Mouse (Mus musculus) neural tube, embryonic 12.5 days (tissue): Measurements from ENCODE around the gene Ccl6. TPM values are rescaled to one million over a fixed set of nuclear protein-coding genes. Genes with fewer than 3 reads are reported as not detected.

Source experiments
- ATAC-seq: fragments of 200-750 bp; cut with Nextera tagmentation; 2 replicates; pipeline ENCODE4 v1.8.0; 2017; ENCODE audit warnings: low read depth, mild to moderate bottlenecking, moderate TSS enrichment, moderate library complexity; ENCODE audit not compliant: low FRiP score
- H3K27ac ChIP-seq: fragments of 300-500 bp; sonication (generic); 2 replicates; pipeline ENCODE4 v1.5.1; 2016
- H3K27me3 ChIP-seq: fragments of 300-500 bp; sonication (generic); replicated peaks from 2 replicates; pipeline ENCODE4 v1.6.1; 2016; ENCODE audit warnings: mild to moderate bottlenecking
- H3K36me3 ChIP-seq: fragments of 300-500 bp; sonication (generic); 2 replicates; pipeline ENCODE4 v1.6.1; 2016; ENCODE audit warnings: mild to moderate bottlenecking
- H3K4me1 ChIP-seq: fragments of 300-500 bp; sonication (generic); 2 replicates; pipeline ENCODE4 v1.6.1; 2016
- H3K4me2 ChIP-seq: fragments of 300-500 bp; sonication (generic); replicated peaks from 2 replicates; pipeline ENCODE4 v1.6.1; 2016; ENCODE audit warnings: mild to moderate bottlenecking
- H3K4me3 ChIP-seq: fragments of 300-500 bp; sonication (generic); 2 replicates; pipeline ENCODE4 v1.5.1; 2016
- H3K9ac ChIP-seq: fragments of 300-500 bp; sonication (generic); 2 replicates; pipeline ENCODE4 v1.6.1; 2016; ENCODE audit warnings: mild to moderate bottlenecking
- H3K9me3 ChIP-seq: fragments of 300-500 bp; sonication (generic); 2 replicates; pipeline ENCODE4 v1.6.1; 2016; ENCODE audit warnings: mild to moderate bottlenecking
- WGBS: fragments of 180-500 bp; shearing (Covaris S2); methylation state at CpG from one replicate; pipeline ENCODE4 v1.1.7; 2016; 5-methylcytosine and 5-hydroxymethylcytosine counted together
- polyA plus RNA-seq: library from polyadenylated mRNA; unstranded; fragments of >200 nt; fragmentation: Nextera tagmentation; extraction: Ambion mirVana; gene quantifications from 2 replicates; pipeline ENCODE4 v1.2.1, GENCODE M21; 2016

Ccl6 gene
- polyA plus RNA-seq, 1 experiment from 2014 or later = 2.0 TPM

GRCm38 (mm10) chr11:83593453-83593852 lies 566 bp upstream of the Ccl6 start:
- WGBS = 93% methylated on average over 5 of the region's 5 CpGs
- Histone ChIP-seq H3K4me3 (no peak overlapping the region), H3K9ac (no peak overlapping the region), H3K27me3 (no peaks in the 10 kb centered on the region), H3K4me2 (no peak overlapping the region), H3K4me1 (no peaks in the 10 kb centered on the region), H3K9me3 (no peaks in the 10 kb centered on the region), H3K27ac (no peak overlapping the region), H3K36me3 (no peaks in the 10 kb centered on the region)
- ATAC-seq = no peak

DNA sequence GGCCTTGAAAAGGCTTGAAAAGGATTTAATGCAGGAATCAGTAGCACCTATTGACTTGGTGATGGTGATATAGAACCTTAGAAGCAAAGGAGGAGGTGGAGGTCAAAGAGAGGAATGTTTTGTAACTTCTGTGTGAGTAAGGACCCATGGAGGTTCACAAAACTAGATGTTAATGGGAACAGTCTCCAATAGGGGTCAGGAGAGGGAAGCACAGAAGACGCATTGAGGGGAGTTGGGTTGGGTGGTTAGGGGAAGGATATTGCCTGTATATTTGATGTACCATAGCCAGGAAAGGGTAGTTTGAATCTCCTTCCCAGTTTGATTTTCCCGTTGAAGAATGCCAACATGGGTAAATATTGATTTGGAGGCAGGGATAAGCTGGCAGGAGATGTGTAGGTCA lies 8.7 kb downstream of the Ccl6 start:
- Histone ChIP-seq H3K27ac (no peak overlapping the region), H3K9me3 (no peaks in the 10 kb centered on the region), H3K9ac (no peak overlapping the region), H3K4me1 (no peaks in the 10 kb centered on the region), H3K27me3 (no peaks in the 10 kb centered on the region), H3K4me2 (no peak overlapping the region), H3K4me3 (no peak overlapping the region), H3K36me3 (no peaks in the 10 kb centered on the region)
- ATAC-seq = no peak
- 69% methylated on average over 2 of the region's 2 CpGs for WGBS

DNA sequence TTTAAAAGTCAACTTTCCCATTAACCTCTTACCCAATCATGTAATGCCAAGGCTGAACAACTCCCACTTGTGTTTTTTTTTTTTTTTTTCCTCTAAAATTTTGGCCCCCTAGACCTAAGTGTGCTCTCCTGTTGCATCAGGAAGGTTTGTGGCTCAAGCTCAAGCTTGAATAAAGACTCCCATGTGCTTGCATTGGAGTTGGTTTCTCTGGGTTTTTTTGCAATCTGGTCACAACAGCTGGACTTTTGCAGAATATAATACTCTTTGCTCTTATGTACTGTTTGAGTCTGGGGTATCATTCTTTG lies 9.5 kb downstream of the Ccl6 start:
- Histone ChIP-seq H3K9ac (no peak overlapping the region), H3K4me2 (no peak overlapping the region), H3K36me3 (no peaks in the 10 kb centered on the region), H3K27ac (no peak overlapping the region), H3K9me3 (no peaks in the 10 kb centered on the region), H3K27me3 (no peaks in the 10 kb centered on the region), H3K4me1 (no peaks in the 10 kb centered on the region), H3K4me3 (no peak overlapping the region)
- ATAC-seq = no peak

DNA sequence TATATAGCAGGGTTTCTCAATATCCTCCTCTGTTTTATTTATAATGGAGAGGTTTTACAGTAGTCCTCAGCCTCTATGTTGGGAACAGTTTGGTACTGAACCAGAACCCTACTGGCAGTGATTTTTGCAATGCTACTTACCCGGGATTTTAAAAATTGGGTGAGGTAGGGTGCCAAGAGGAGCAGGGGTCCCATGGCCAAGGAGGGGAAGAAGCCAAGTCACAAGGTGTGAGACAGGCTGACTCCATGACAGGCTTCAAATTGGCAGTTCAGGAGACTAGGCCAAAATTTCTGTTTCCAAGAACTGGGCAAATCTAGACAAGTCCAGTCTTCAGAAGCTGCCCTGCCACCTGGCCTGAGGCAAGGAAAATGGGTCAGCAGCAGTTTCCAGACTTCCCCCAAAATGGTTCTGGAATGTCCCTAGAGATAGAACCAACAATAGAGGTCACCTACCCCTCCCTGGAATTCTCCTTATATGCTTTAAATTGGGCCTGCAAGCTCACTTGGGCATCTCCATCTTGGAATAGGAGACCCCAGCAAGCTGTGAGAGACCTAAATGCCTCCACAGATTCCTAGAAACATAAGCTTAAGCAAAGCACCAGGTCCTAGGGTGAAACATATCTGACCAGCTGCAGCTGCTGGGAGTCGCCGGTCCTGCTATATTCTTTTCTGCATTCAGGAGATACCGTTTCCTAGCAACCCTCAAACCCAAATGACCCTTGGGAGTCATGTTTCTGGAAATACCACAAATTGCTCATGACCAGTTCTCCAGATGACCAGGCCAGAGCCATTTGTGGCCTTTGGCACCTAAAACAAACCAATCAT lies 10.0 kb downstream of the Ccl6 start:
- no peak overlapping the region for H3K9ac ChIP-seq
- no peak overlapping the region for H3K27ac ChIP-seq
- H3K9me3 ChIP-seq = no peaks in the 10 kb centered on the region
- no peaks in the 10 kb centered on the region for H3K27me3 ChIP-seq
- no peak overlapping the region for H3K4me2 ChIP-seq
- no peak for ATAC-seq
- no peaks in the 10 kb centered on the region for H3K36me3 ChIP-seq
- no peaks in the 10 kb centered on the region for H3K4me1 ChIP-seq
- no peak overlapping the region for H3K4me3 ChIP-seq
- 68% methylated on average over 4 of the region's 4 CpGs for WGBS

- H3K27me3 ChIP-seq = no peaks in the 10 kb centered on the region
- H3K4me2 ChIP-seq = no peak overlapping the region
- 82% methylated on average over 4 of the region's 4 CpGs for WGBS
- no peaks in the 10 kb centered on the region for H3K9me3 ChIP-seq
- H3K27ac ChIP-seq = no peak overlapping the region
- H3K36me3 ChIP-seq = no peaks in the 10 kb centered on the region
- no peak overlapping the region for H3K4me3 ChIP-seq
- H3K9ac ChIP-seq = no peak overlapping the region
- no peak for ATAC-seq
- H3K4me1 ChIP-seq = no peaks in the 10 kb centered on the region
Observed at GRCm38 (mm10) chr11:83581626-83582610, 11.0 kb downstream of the Ccl6 start.

- Histone ChIP-seq H3K4me2 (no peak overlapping the region), H3K36me3 (no peaks in the 10 kb centered on the region), H3K27me3 (no peaks in the 10 kb centered on the region), H3K9ac (no peak overlapping the region), H3K27ac (no peak overlapping the region), H3K4me3 (no peak overlapping the region), H3K9me3 (no peaks in the 10 kb centered on the region), H3K4me1 (no peaks in the 10 kb centered on the region)
- 83% methylated on average over 1 of the region's 1 CpGs for WGBS
- no peak for ATAC-seq
Observed at GRCm38 (mm10) chr11:83580699-83581232, 12.1 kb downstream of the Ccl6 start.

GRCm38 (mm10) chr11:83578999-83579398 lies 13.9 kb downstream of the Ccl6 start:
- WGBS = 85% methylated on average over 3 of the region's 3 CpGs

DNA sequence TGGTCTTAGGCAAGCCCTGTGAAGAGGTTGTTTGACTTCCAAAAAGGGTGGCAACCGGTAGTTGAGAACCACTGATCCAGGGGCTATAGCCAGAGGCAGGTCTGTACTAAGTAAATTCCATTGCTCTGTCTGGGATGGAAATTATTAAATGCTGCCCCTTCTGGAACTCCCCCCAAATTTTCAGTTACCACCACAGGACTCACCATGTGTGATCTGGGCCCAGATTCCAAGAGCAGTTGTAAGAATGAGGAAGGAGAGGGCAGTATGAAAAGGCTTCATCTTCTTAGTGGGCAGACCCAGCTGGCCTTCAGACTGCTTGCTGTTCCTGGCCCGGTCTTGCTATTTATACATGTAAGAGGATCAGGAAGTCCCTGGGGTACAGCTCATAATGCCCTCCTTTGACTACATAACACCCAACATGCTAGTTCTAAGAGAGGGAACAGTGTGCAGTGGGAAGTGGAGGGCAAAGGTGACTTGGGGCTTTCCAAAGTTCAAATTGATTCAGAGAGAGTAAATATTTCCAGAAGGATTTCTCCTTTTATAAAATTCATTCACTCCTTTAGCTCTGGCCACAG lies 14.6 kb downstream of the Ccl6 start, which contains the start of gene Ccl9:
Gene Ccl9 (minus strand): TSS at position 451 of the 575 bp plus-strand sequence.
- H3K4me2 ChIP-seq = no peak within 1 kb of the TSS
- WGBS = 71% methylated on average over 2 of the region's 2 CpGs
- H3K9me3 ChIP-seq = no peaks in the 10 kb centered on the region
- no peak within 1 kb of the TSS for H3K9ac ChIP-seq
- no peaks in the 10 kb centered on the region for H3K36me3 ChIP-seq
- ATAC-seq = no peak
- H3K27me3 ChIP-seq = no peaks in the 10 kb centered on the region
- H3K27ac ChIP-seq = no peak within 1 kb of the TSS
- H3K4me3 ChIP-seq = no peak within 1 kb of the TSS
- no peaks in the 10 kb centered on the region for H3K4me1 ChIP-seq

More at GRCm38 (mm10) chr11:83578999-83579398, 13.9 kb downstream of the Ccl6 start:
- no peaks in the 10 kb centered on the region for H3K9me3 ChIP-seq
- H3K4me2 ChIP-seq = no peak overlapping the region
- H3K4me1 ChIP-seq = no peaks in the 10 kb centered on the region
- no peaks in the 10 kb centered on the region for H3K36me3 ChIP-seq
- H3K9ac ChIP-seq = no peak overlapping the region
- H3K27ac ChIP-seq = no peak overlapping the region
- H3K4me3 ChIP-seq = no peak overlapping the region
- H3K27me3 ChIP-seq = no peaks in the 10 kb centered on the region
- ATAC-seq = no peak

- 85% methylated on average over 4 of the region's 4 CpGs for WGBS
- Histone ChIP-seq H3K4me2 (no peak overlapping the region), H3K9me3 (no peaks in the 10 kb centered on the region), H3K27me3 (no peaks in the 10 kb centered on the region), H3K27ac (no peak overlapping the region), H3K36me3 (no peaks in the 10 kb centered on the region), H3K4me1 (no peaks in the 10 kb centered on the region), H3K9ac (no peak overlapping the region), H3K4me3 (no peak overlapping the region)
- ATAC-seq = no peak
Observed at GRCm38 (mm10) chr11:83576927-83577555, 15.8 kb downstream of the Ccl6 start.

DNA sequence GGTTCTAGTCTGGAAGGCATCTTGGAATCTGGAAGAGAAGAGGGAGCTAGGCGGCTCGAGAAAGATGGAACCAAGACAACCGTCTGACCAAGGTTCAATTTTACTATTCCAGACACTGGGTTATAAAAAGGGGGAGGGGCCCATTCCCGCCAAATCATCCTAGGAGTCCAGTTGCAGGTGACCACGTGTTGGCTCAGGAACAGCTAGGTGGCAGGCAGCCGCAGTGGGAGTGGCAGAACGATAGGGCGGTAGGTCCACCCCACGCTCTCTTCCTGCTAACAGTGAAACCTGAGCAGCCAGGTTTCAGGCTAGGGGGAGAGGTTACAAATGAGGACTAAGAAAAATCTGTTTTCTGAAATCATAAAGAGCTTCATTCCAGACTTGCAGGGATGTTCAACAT lies 20.1 kb downstream of the Ccl6 start:
- H3K27me3 ChIP-seq = no peaks in the 10 kb centered on the region
- H3K4me1 ChIP-seq = no peaks in the 10 kb centered on the region
- ATAC-seq = no peak
- H3K4me3 ChIP-seq = no peak overlapping the region
- H3K9me3 ChIP-seq = no peaks in the 10 kb centered on the region
- H3K4me2 ChIP-seq = no peak overlapping the region
- WGBS = 69% methylated on average over 9 of the region's 9 CpGs
- H3K36me3 ChIP-seq = no peaks in the 10 kb centered on the region
- H3K27ac ChIP-seq = no peak overlapping the region
- H3K9ac ChIP-seq = no peak overlapping the region

GRCm38 (mm10) chr11:83572223-83572622 lies 20.7 kb downstream of the Ccl6 start:
- H3K36me3 ChIP-seq = no peaks in the 10 kb centered on the region
- no peaks in the 10 kb centered on the region for H3K9me3 ChIP-seq
- H3K4me3 ChIP-seq = no peak overlapping the region
- no peak overlapping the region for H3K27ac ChIP-seq
- H3K4me2 ChIP-seq = no peak overlapping the region
- no peak overlapping the region for H3K9ac ChIP-seq
- H3K4me1 ChIP-seq = no peaks in the 10 kb centered on the region
- ATAC-seq = no peak
- 93% methylated on average over 8 of the region's 8 CpGs for WGBS
- no peaks in the 10 kb centered on the region for H3K27me3 ChIP-seq

- Histone ChIP-seq H3K9ac (no peak overlapping the region), H3K27ac (no peak overlapping the region), H3K36me3 (no peaks in the 10 kb centered on the region), H3K4me3 (no peak overlapping the region), H3K9me3 (no peaks in the 10 kb centered on the region), H3K27me3 (no peaks in the 10 kb centered on the region), H3K4me2 (no peak overlapping the region), H3K4me1 (no peaks in the 10 kb centered on the region)
- WGBS = 88% methylated on average over 2 of the region's 2 CpGs
- no peak for ATAC-seq
Observed at GRCm38 (mm10) chr11:83570189-83570588, 22.7 kb downstream of the Ccl6 start.
